Mouse (Mus musculus) kidney, embryonic 14.5 days (tissue): ENCODE measurements around the gene Camkk1. TPM values are rescaled to one million over a fixed set of nuclear protein-coding genes. Genes with fewer than 3 reads are reported as not detected.

Source experiments
- ATAC-seq: fragments of 200-750 bp; cut with Nextera tagmentation; 2 replicates; pipeline ENCODE4 v1.8.0; 2017; ENCODE audit warnings: moderate number of reproducible peaks, mild to moderate bottlenecking, moderate TSS enrichment, moderate library complexity; ENCODE audit not compliant: low FRiP score, low TSS enrichment
- H3K27ac ChIP-seq: fragments of 300-500 bp; sonication (generic); 2 replicates; pipeline ENCODE4 v1.5.1; 2014; ENCODE audit warnings: low read depth, mild to moderate bottlenecking, low read length, moderate library complexity, mixed read lengths
- H3K27me3 ChIP-seq: fragments of 300-500 bp; sonication (generic); 2 replicates; pipeline ENCODE4 v1.6.1; 2014; ENCODE audit warnings: mild to moderate bottlenecking, low read length; ENCODE audit not compliant: control insufficient read depth, insufficient read depth
- H3K36me3 ChIP-seq: fragments of 300-500 bp; sonication (generic); 2 replicates; pipeline ENCODE4 v1.6.1; 2014; ENCODE audit warnings: low read length, mixed read lengths; ENCODE audit not compliant: control insufficient read depth, insufficient read depth
- H3K4me1 ChIP-seq: fragments of 300-500 bp; sonication (generic); 2 replicates; pipeline ENCODE4 v1.6.1; 2014; ENCODE audit warnings: low read length, mixed read lengths; ENCODE audit not compliant: control insufficient read depth, insufficient read depth
- H3K4me2 ChIP-seq: fragments of 300-500 bp; sonication (generic); replicated peaks from 2 replicates; pipeline ENCODE4 v1.6.1; 2014; ENCODE audit warnings: low read depth, mild to moderate bottlenecking, low read length
- H3K4me3 ChIP-seq: fragments of 300-500 bp; sonication (generic); 2 replicates; pipeline ENCODE4 v1.5.1; 2014; ENCODE audit warnings: mild to moderate bottlenecking, low read length
- H3K9ac ChIP-seq: fragments of 300-500 bp; sonication (generic); 2 replicates; pipeline ENCODE4 v1.6.1; 2014; ENCODE audit warnings: low read depth, mild to moderate bottlenecking, low read length, moderate library complexity
- H3K9me3 ChIP-seq: fragments of 300-500 bp; sonication (generic); 2 replicates; pipeline ENCODE4 v1.6.1; 2016; ENCODE audit warnings: low read length; ENCODE audit not compliant: control insufficient read depth
- WGBS: fragments of 180-500 bp; shearing (Covaris S2); extraction: QIAGEN DNeasy Blood & Tissue Kit; methylation state at CpG from one replicate; pipeline ENCODE4 v1.1.7; 2014; 5-methylcytosine and 5-hydroxymethylcytosine counted together
- polyA plus RNA-seq: library from polyadenylated mRNA; unstranded; fragments of >200 nt; fragmentation: Nextera tagmentation; extraction: Ambion mirVana; gene quantifications from 2 replicates; pipeline ENCODE4 v1.2.1, GENCODE M21; 2014

Camkk1 gene
- polyA plus RNA-seq = 2.2 and 2.8 TPM in 2 replicates

DNA sequence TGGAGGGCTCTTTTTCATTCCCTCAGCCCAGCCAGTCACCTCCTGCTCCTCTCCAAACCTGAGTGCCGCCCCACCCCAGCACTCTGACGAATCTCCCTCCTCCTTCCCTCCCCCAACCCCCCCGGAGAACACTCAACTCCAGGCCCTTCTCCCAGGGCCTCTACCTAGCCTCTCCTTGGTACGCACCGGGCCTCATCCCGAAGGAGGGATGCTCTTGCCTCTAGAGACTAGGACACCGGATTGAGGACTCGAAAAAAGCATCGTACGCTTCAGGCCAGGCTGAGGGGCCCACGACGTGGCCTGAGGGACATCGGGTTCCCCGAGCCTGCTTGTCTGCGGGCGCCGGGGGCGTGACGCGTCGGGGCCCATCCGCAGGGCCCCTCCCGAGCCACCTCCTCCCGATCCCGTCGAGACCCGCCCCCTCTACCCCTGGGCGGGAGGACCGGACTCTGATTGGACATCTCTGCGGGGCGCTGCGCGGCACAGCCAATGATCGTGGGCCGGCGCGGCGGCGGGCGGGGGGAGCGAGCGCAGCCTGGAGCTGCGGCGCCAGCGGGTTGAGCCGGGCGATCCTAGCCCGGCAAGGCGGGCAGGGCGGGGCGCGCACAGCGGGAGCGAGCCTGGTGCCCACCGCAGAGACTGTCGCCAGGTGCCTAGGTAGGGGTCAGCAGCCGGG lies at the start of gene Camkk1:
Camkk1 (plus strand) TSS at position 538 of the 676 bp plus-strand sequence.
- ATAC-seq = peak; percentile 97
- H3K27ac ChIP-seq = no peak within 1 kb of the TSS
- no peaks in the 10 kb centered on the region for H3K36me3 ChIP-seq
- peak within 1 kb of the TSS; percentile 62 for H3K9ac ChIP-seq
- H3K27me3 ChIP-seq = peaks cover 21% of the 10 kb centered on the region
- under 1% methylated on average over 57 of the region's 57 CpGs for WGBS
- H3K4me2 ChIP-seq = peak within 1 kb of the TSS; percentile 100
- peak within 1 kb of the TSS; percentile 72 for H3K4me3 ChIP-seq
- H3K9me3 ChIP-seq = no peaks in the 10 kb centered on the region
- 0 out of 2 replicates have a peak, but pooled peaks cover 8% of the 10 kb centered on the region for H3K4me1 ChIP-seq

DNA sequence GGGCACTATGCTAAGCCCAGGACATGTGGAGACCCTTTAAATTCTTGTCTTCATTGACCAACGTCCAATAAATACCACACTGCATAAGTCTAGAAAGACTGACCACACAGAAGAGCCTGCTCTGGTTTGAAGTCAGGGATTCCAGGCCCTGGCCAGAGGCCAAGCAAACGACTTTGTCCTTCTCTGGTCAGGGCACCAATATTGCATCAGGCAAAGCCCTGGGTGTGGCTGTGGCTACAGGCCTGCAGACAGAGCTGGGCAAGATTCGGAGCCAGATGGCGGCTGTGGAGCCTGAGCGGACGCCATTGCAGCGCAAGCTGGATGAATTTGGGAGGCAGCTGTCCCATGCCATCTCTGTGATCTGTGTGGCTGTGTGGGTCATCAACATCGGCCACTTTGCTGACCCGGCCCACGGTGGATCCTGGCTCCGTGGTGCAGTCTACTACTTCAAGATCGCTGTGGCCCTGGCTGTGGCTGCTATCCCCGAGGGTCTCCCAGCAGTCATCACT lies 43.8 kb upstream of the Camkk1 start:
- no peaks in the 10 kb centered on the region for H3K9me3 ChIP-seq
- no peaks in the 10 kb centered on the region; the same call in 1 of the 2 replicates for H3K27me3 ChIP-seq
- ATAC-seq = no peak
- 84% methylated on average over 13 of the region's 13 CpGs for WGBS
- H3K4me3 ChIP-seq = no peak overlapping the region
- no peak overlapping the region for H3K4me2 ChIP-seq
- no peaks in the 10 kb centered on the region for H3K4me1 ChIP-seq
- no peaks in the 10 kb centered on the region for H3K36me3 ChIP-seq
- no peak overlapping the region for H3K27ac ChIP-seq
- H3K9ac ChIP-seq = no peak overlapping the region

DNA sequence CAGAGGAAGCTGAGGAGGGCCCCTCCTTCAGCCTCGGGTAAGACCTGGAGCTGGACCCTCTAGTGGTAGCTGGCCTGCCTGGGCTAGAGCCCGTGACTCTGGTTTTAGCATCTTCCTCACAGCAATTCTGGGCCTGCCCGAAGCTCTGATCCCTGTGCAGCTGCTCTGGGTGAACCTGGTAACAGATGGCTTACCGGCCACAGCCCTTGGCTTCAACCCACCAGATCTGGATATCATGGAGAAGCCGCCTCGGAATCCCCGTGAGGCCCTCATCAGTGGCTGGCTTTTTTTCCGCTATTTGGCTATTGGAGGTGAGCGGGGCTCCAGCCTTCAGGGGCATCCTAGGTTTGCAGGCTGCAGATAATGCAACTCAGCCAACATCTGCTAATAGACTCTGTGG lies 36.3 kb upstream of the Camkk1 start:
- Histone ChIP-seq H3K4me2 (no peak overlapping the region), H3K4me1 (no peaks in the 10 kb centered on the region), H3K9ac (no peak overlapping the region), H3K36me3 (no peaks in the 10 kb centered on the region), H3K27ac (no peak overlapping the region), H3K27me3 (no peaks in the 10 kb centered on the region; the same call in 1 of the 2 replicates), H3K4me3 (no peak overlapping the region), H3K9me3 (no peaks in the 10 kb centered on the region)
- WGBS = 92% methylated on average over 9 of the region's 9 CpGs
- no peak for ATAC-seq

DNA sequence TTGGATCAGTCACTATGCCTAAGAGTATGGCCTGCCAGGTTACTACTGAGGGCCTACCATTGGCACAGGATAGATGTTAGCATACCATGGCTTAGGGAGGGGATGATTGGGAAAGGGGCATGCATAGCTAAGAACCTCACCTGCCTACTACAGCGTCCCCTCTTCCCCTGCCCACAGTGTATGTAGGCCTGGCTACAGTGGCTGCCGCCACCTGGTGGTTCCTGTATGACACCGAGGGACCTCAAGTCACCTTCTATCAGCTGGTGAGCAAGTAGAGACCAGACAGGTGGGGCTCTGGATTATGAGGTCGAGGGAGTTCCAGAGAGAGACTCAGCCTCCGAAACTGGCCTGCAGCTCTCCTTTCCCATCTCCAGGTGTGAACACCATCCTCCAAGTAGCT lies 35.5 kb upstream of the Camkk1 start:
- Histone ChIP-seq H3K9me3 (no peaks in the 10 kb centered on the region), H3K4me1 (no peaks in the 10 kb centered on the region), H3K9ac (no peak overlapping the region), H3K4me3 (no peak overlapping the region), H3K36me3 (no peaks in the 10 kb centered on the region), H3K4me2 (no peak overlapping the region), H3K27ac (no peak overlapping the region), H3K27me3 (no peaks in the 10 kb centered on the region)
- 0 out of 2 replicates have a peak, but pooled peaks have one; percentile 17 for ATAC-seq
- 52% methylated on average over 5 of the region's 5 CpGs for WGBS

DNA sequence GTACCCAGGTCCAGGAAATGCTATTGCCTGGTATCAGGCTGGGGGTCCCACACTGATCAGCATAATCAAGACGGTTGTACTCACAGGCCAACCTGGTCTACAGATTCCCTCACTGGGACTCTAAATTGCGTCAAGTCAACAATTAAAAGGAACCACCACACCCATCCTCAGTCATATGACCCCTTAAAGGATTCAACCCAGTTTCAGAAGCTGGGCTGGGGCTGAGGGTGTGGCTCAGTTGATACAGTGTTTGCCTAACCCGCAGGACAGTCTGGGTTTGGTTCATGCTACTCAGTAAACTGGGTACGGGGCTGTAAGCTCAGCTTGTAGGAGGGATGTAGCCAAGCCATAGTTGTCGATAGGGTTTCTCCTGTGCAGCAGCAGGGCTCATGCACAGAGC lies 32.1 kb upstream of the Camkk1 start:
- no peak for ATAC-seq
- 85% methylated on average over 5 of the region's 5 CpGs for WGBS
- Histone ChIP-seq H3K27me3 (no peaks in the 10 kb centered on the region), H3K36me3 (no peaks in the 10 kb centered on the region), H3K9me3 (no peaks in the 10 kb centered on the region), H3K4me3 (no peak overlapping the region), H3K9ac (no peak overlapping the region), H3K4me1 (peaks cover 7% of the 10 kb centered on the region; the same call in 1 of the 2 replicates), H3K4me2 (no peak overlapping the region), H3K27ac (no peak overlapping the region)

DNA sequence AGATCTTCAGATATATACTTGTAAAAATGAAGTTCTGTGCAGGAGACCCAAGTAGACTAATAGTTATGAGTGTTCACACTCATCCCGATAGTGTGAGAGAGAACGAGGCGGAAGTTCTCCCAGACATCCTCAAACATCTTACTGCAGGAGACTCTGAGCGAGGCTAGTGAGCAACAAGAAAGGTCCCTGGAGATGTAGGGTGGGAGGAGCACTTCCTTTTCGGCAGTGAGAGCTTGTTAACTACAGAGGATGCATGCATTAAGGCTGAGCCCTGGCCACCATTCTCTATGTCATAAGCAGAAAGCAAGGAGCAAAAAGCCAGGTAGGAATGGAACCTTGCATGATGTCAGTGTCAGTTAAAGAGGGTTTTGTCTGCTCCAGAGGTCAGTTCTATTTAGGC lies 31.6 kb upstream of the Camkk1 start:
- Histone ChIP-seq H3K4me1 (peaks cover 11% of the 10 kb centered on the region), H3K27me3 (no peaks in the 10 kb centered on the region), H3K36me3 (no peaks in the 10 kb centered on the region), H3K4me2 (no peak overlapping the region), H3K9me3 (no peaks in the 10 kb centered on the region), H3K27ac (no peak overlapping the region), H3K4me3 (no peak overlapping the region), H3K9ac (no peak overlapping the region)
- ATAC-seq = no peak
- 63% methylated on average over 5 of the region's 5 CpGs for WGBS

DNA sequence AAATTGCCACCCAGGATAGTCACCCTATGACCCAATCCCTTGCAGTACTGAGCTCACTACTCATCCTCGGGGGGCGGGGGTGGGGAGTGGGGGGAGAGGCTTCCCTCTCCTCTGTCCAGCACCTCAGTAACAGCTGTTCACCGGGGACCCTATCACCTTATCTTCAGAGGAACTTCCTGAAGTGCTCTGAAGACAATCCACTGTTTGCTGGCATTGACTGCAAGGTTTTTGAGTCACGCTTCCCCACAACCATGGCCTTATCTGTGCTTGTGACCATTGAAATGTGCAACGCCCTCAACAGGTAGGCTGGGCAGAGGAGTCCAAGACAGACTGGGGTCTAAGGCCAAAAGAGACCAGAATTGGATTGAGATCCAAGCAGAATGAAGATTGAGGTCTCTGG lies 31.0 kb upstream of the Camkk1 start:
- no peak overlapping the region for H3K27ac ChIP-seq
- H3K27me3 ChIP-seq = no peaks in the 10 kb centered on the region
- H3K9ac ChIP-seq = no peak overlapping the region
- peaks cover 14% of the 10 kb centered on the region for H3K4me1 ChIP-seq
- 75% methylated on average over 5 of the region's 5 CpGs for WGBS
- no peak for ATAC-seq
- no peaks in the 10 kb centered on the region for H3K36me3 ChIP-seq
- H3K9me3 ChIP-seq = no peaks in the 10 kb centered on the region
- H3K4me2 ChIP-seq = no peak overlapping the region
- H3K4me3 ChIP-seq = no peak overlapping the region

DNA sequence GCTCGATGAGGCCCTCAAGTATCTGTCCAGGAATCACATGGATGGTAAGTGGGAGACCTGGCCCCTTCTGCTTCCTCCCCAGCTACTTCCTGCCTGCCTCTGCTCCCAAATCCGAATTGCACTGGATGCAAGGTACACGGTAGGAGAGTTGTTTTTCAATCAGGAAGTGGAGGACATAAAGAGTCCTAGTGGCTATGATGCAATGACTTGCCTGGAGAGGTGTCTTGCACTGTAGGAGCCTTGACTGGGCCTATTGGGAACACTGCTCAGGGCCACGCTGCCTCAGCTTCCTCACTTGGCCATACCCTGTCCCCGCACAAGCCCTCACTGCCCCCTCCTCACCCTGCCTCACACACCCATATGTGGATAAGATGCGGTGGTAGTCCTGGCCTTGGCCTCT lies 29.8 kb upstream of the Camkk1 start:
- Histone ChIP-seq H3K4me3 (no peak overlapping the region), H3K9me3 (no peaks in the 10 kb centered on the region), H3K4me2 (no peak overlapping the region), H3K27me3 (no peaks in the 10 kb centered on the region), H3K27ac (no peak overlapping the region), H3K4me1 (peaks cover 14% of the 10 kb centered on the region), H3K36me3 (no peaks in the 10 kb centered on the region), H3K9ac (no peak overlapping the region)
- WGBS = 67% methylated on average over 6 of the region's 6 CpGs
- no peak for ATAC-seq

DNA sequence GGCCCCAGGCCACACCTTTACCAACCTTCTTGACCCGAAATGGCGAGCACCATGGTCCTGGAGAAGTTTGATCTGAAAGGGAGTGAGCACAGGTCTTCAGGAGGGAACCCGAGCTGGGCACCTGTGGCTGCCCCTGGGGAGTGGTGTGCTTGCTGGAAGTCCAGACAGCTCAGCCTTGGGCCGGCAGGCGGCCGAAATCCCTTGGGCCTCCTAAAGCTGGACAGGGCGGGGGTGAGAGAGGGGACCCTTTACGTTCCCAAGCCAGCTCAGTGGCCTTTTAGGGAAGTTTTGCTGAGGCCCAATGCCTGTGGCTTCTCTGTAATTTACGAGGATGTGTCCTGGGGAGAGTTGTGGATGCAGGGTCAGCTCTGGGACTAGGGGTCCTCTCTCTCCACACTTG lies 28.1 kb upstream of the Camkk1 start:
- Histone ChIP-seq H3K27me3 (no peaks in the 10 kb centered on the region), H3K9ac (no peak overlapping the region), H3K4me3 (no peak overlapping the region), H3K27ac (no peak overlapping the region), H3K36me3 (no peaks in the 10 kb centered on the region), H3K4me1 (peaks cover 14% of the 10 kb centered on the region), H3K4me2 (no peak overlapping the region), H3K9me3 (no peaks in the 10 kb centered on the region)
- WGBS = 59% methylated on average over 9 of the region's 9 CpGs
- no peak for ATAC-seq
